Mouse (Mus musculus): ENCODE data around the gene Pik3cd.

Pik3cd gene

DNA sequence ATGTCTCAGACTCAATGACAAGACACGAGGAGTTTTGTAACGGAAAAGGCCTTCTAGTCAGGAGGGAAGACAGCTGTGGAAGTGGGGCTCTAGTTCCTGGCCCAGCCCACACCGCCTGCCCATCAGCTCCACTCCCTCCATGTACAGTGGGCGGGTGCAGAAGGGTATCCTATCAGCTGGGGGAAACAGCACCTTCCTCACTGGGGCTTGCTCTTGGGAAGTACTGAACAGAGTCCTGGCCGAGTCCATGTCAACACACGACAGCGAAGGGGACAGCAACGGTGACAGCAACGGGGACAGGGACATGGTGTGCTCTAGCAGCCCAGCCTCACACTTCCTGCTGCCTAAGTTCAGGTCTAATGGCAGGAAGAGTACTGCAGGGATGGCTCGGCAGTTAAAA lies 30.4 kb upstream of the Pik3cd start:
- no peak for DNase-seq (ENCODE audit: low read depth, low spot score)
- Histone ChIP-seq H3K36me3 (ENCODE audit: control insufficient read depth, insufficient read depth, low read length, poor library complexity, severe bottlenecking) (no peaks in the 10 kb centered on the region), H3K27me3 (ENCODE audit: control insufficient read depth, insufficient read depth, low read length, poor library complexity, severe bottlenecking) (no peaks in the 10 kb centered on the region)

GRCm38 (mm10) chr4:149732313-149732712 lies 29.9 kb upstream of the Pik3cd start:
- no peak for DNase-seq (ENCODE audit: low read depth, low spot score)
- H3K36me3 ChIP-seq (ENCODE audit: control insufficient read depth, insufficient read depth, low read length, poor library complexity, severe bottlenecking) = no peaks in the 10 kb centered on the region
- no peaks in the 10 kb centered on the region for H3K27me3 ChIP-seq (ENCODE audit: control insufficient read depth, insufficient read depth, low read length, poor library complexity, severe bottlenecking)

DNA sequence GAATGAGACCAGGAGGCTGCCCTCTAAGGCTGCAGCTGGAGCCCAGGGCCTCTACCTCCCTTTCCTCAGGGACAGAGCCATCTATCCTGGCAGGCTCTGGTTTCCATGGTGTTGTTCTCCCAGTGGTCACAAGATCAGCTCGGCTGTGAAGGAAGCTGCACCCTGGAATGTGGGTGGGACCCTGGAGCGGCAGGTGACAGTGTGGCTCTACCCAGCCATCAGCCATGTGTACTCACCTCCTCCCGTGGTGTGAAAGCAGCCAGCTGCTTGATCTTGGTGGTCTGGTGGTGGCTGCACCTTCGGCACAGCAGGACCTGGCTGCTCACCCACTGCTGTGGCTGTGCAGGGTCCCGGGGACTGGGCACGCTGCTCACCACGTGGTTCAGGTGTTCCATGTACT lies 28.5 kb upstream of the Pik3cd start:
- H3K36me3 ChIP-seq (ENCODE audit: control insufficient read depth, insufficient read depth, low read length, poor library complexity, severe bottlenecking) = no peaks in the 10 kb centered on the region
- no peak for DNase-seq (ENCODE audit: low read depth, low spot score)

GRCm38 (mm10) chr4:149728810-149729209 lies 26.4 kb upstream of the Pik3cd start:
- Histone ChIP-seq H3K36me3 (ENCODE audit: control insufficient read depth, insufficient read depth, low read length, poor library complexity, severe bottlenecking) (no peaks in the 10 kb centered on the region), H3K27me3 (ENCODE audit: control insufficient read depth, insufficient read depth, low read length, poor library complexity, severe bottlenecking) (no peaks in the 10 kb centered on the region)
- DNase-seq (ENCODE audit: low read depth, low spot score) = no peak

More for the DNA sequence above, 28.5 kb upstream of the Pik3cd start:
- H3K27me3 ChIP-seq (ENCODE audit: control insufficient read depth, insufficient read depth, low read length, poor library complexity, severe bottlenecking) = no peaks in the 10 kb centered on the region

DNA sequence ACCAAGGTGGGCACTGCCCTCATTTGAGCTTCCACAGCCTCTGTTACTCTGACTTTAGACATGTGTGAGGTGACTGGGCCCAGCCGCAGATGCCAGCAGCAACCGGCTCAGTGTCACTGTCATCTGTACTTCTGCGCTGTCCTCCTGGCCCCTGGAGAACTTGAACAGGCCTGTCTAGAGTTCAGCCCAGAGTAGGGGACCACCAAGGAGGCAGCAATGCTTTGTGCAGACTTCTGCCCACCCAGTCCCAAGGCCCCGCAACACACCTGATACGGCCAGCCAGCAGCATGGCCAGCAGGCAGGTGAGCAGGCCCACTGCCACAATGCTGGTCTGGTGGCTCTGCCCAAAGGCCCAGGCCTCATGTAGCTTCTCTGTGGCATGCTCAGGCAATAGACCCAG lies 25.3 kb upstream of the Pik3cd start:
- no peaks in the 10 kb centered on the region for H3K36me3 ChIP-seq (ENCODE audit: control insufficient read depth, insufficient read depth, low read length, poor library complexity, severe bottlenecking)
- H3K27me3 ChIP-seq (ENCODE audit: control insufficient read depth, insufficient read depth, low read length, poor library complexity, severe bottlenecking) = no peaks in the 10 kb centered on the region
- DNase-seq (ENCODE audit: low read depth, low spot score) = no peak

DNA sequence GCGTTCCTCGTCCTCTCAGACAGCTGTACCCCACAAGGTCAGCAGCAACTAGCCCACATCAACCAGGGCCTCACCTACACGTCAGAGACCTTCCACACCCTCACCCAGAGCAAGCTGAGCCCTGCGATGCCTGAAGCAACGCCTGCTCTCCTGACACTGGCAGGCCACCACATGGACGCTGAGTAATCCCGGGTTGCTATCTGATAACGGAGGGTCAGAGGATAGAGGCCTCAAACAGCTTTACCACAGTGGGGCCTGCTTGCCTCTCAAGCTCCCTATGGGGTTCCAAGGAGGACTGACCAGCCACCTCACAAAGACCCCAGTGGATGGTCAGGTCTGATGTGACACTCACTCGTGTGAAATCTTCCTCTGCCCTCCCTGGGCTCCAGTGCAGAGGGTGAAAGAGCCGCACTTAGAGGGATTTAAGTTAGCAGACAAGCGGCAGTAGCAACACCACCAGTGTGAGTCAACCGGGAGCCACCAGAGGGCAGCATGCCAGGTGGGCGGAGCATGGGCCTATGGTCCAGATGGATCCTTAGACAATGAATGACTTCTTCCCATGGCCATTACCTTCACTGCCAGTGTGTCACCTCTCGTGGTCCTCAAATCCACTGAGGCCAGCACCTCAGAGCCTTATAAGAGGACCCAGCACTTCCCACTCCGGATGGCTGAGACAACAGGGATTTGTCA lies 23.4 kb upstream of the Pik3cd start:
- no peaks in the 10 kb centered on the region for H3K27me3 ChIP-seq (ENCODE audit: control insufficient read depth, insufficient read depth, low read length, poor library complexity, severe bottlenecking)
- peak; percentile 62 for DNase-seq (ENCODE audit: low read depth, low spot score)
- H3K36me3 ChIP-seq (ENCODE audit: control insufficient read depth, insufficient read depth, low read length, poor library complexity, severe bottlenecking) = no peaks in the 10 kb centered on the region

DNA sequence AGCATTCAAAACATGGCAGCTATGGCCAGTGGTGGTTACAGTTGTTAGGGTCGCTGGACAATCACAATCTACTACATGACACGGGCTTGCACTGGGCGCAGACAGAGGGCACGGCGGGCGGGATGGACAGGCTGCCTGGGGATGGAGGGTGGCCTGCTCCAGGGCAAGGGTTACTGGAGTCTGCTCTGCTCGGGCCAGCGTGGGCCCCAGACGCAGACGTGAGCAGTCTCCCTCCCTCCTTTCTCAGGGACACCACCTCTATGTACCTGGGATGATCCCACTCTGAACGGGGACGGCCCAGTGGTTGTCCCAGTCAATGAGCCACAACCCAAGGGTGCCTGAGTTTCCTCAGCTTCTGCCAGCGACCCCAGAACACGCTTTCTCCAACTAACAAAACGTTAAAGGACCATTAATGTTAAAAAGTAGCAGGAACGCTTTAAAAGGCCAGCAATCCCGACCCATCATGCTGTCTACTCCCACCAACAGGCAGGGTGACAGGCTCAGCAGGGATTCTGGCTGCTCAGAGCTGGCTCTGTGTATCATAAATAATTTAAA lies 22.6 kb upstream of the Pik3cd start:
- DNase-seq (ENCODE audit: low read depth, low spot score) = no peak
- Histone ChIP-seq H3K36me3 (ENCODE audit: control insufficient read depth, insufficient read depth, low read length, poor library complexity, severe bottlenecking) (no peaks in the 10 kb centered on the region), H3K27me3 (ENCODE audit: control insufficient read depth, insufficient read depth, low read length, poor library complexity, severe bottlenecking) (no peaks in the 10 kb centered on the region)

- peak; percentile 70 for DNase-seq (ENCODE audit: low read depth, low spot score)
- H3K36me3 ChIP-seq (ENCODE audit: control insufficient read depth, insufficient read depth, low read length, poor library complexity, severe bottlenecking) = no peaks in the 10 kb centered on the region
- no peaks in the 10 kb centered on the region for H3K27me3 ChIP-seq (ENCODE audit: control insufficient read depth, insufficient read depth, low read length, poor library complexity, severe bottlenecking)
These were observed 21.7 kb upstream of the Pik3cd start for GRCm38 (mm10) chr4:149723855-149724731.

GRCm38 (mm10) chr4:149723021-149723390 lies 20.6 kb upstream of the Pik3cd start:
- no peak for DNase-seq (ENCODE audit: low read depth, low spot score)
- Histone ChIP-seq H3K27me3 (ENCODE audit: control insufficient read depth, insufficient read depth, low read length, poor library complexity, severe bottlenecking) (no peaks in the 10 kb centered on the region), H3K36me3 (ENCODE audit: control insufficient read depth, insufficient read depth, low read length, poor library complexity, severe bottlenecking) (no peaks in the 10 kb centered on the region)

- no peak for DNase-seq (ENCODE audit: low read depth, low spot score)
- Histone ChIP-seq H3K27me3 (ENCODE audit: control insufficient read depth, insufficient read depth, low read length, poor library complexity, severe bottlenecking) (no peaks in the 10 kb centered on the region), H3K36me3 (ENCODE audit: control insufficient read depth, insufficient read depth, low read length, poor library complexity, severe bottlenecking) (no peaks in the 10 kb centered on the region)
These were observed 20.0 kb upstream of the Pik3cd start for GRCm38 (mm10) chr4:149722104-149723020.

DNA sequence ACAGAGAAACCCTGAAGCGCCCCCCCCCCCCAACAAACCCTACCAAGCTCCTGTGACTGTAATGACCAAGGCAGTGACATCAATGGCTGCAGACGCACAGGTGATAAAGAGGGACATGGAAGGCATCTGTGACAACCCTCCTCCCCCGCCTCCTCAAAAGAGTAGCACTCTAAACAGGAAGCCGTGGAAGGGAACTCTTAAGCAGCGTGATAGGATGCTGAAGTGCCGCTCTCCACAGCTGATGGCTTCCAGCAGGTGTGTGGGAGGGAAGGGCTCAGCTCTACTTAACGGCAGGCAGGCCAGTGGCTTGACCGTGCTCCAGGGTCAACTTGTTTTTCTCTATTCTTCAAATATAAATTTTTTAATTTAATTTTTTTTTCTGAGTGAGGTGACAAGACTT lies 18.8 kb upstream of the Pik3cd start:
- Histone ChIP-seq H3K27me3 (ENCODE audit: control insufficient read depth, insufficient read depth, low read length, poor library complexity, severe bottlenecking) (no peaks in the 10 kb centered on the region), H3K36me3 (ENCODE audit: control insufficient read depth, insufficient read depth, low read length, poor library complexity, severe bottlenecking) (no peaks in the 10 kb centered on the region; the same call in 1 of the 2 replicates)
- no peak for DNase-seq (ENCODE audit: low read depth, low spot score)

DNA sequence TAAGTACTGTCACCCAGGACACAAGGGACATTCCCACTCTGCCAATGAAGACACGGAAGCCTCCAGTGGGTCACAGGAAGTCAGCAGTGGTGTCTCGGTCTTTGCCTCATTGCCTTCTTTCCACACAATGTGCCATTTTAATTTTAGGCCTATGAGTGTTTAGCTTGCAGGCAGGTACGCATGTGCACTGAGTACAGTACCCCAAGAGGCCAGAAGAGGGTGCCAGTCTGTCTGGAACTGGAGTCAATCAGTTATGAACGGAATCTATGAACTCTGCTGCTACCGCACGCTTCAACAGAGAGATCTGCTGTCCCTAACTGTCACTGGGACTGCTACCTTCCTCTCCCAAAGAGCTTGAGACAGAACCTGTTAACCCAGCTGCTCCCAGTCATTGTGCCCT lies 17.3 kb upstream of the Pik3cd start:
- no peaks in the 10 kb centered on the region; the same call in 1 of the 2 replicates for H3K36me3 ChIP-seq (ENCODE audit: control insufficient read depth, insufficient read depth, low read length, poor library complexity, severe bottlenecking)
- no peaks in the 10 kb centered on the region for H3K27me3 ChIP-seq (ENCODE audit: control insufficient read depth, insufficient read depth, low read length, poor library complexity, severe bottlenecking)
- DNase-seq (ENCODE audit: low read depth, low spot score) = peak; percentile 46

- DNase-seq (ENCODE audit: low read depth, low spot score) = no peak
- H3K27me3 ChIP-seq (ENCODE audit: control insufficient read depth, insufficient read depth, low read length, poor library complexity, severe bottlenecking) = no peaks in the 10 kb centered on the region
- no peaks in the 10 kb centered on the region; the same call in 1 of the 2 replicates for H3K36me3 ChIP-seq (ENCODE audit: control insufficient read depth, insufficient read depth, low read length, poor library complexity, severe bottlenecking)
These were observed 12.2 kb upstream of the Pik3cd start for GRCm38 (mm10) chr4:149714542-149714941.

DNA sequence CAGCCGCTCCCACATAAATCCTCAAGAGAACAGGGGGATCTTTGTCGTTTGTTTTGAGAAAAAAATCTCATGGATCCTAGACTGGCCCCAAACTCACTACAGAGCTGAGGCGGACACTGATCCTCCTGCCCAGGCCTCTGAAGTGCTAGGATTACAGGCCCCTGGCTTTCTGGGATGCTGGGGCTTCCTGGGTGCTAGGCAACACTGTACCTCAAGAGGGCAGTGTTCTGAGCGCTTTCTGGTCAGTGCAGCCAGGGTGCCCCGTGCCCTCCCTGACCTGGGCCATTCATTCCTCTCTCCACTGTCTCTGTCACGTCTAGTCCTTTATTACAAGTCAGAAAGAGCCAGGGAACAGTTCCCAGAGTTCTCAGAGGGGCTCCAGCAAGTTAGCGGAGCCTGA lies 9.6 kb upstream of the Pik3cd start:
- DNase-seq (ENCODE audit: low read depth, low spot score) = peak; percentile 63
- Histone ChIP-seq H3K27me3 (ENCODE audit: control insufficient read depth, insufficient read depth, low read length, poor library complexity, severe bottlenecking) (no peaks in the 10 kb centered on the region), H3K36me3 (ENCODE audit: control insufficient read depth, insufficient read depth, low read length, poor library complexity, severe bottlenecking) (no peaks in the 10 kb centered on the region; the same call in 1 of the 2 replicates)
